Mouse (Mus musculus) ZHBTc4 (cell line): ENCODE data around the gene Arvcf.

Source experiments
- DNase-seq: peaks from one replicate; pipeline ENCODE4 v3.0.0-alpha.2; 2011; ENCODE audit warnings: low read depth, low spot score

The Arvcf gene

DNA sequence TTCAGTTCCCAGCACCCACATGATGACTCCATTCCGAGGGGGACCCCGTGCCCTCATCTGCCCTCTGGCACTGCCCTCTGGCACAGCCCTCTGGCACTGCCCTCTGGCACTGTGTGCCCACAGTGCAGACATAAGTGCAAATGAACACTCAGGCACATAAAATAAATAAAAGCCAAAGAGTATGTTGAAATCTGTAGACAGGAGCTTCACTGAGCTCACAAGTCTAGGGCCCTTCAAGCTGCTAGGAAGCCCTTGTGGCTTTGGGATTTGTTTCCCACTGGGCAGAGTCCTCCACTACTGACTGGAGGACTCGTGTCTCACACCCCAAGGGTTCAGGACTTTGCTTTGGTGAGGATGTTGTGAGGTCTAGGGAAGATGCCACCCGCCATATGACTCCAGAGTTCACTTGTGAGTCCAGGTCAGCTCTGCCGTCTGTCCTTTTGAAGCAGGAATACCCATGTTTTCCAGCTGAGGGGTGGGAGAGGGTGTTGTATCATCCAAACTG is 80.1 kb downstream of the Arvcf start:
- no peak for DNase-seq

GRCm38 (mm10) chr16:18428516-18429042 is 80.6 kb downstream of the Arvcf start:
- no peak for DNase-seq

- no peak for DNase-seq
Measured at GRCm38 (mm10) chr16:18429641-18430040, 81.7 kb downstream of the Arvcf start.

DNA sequence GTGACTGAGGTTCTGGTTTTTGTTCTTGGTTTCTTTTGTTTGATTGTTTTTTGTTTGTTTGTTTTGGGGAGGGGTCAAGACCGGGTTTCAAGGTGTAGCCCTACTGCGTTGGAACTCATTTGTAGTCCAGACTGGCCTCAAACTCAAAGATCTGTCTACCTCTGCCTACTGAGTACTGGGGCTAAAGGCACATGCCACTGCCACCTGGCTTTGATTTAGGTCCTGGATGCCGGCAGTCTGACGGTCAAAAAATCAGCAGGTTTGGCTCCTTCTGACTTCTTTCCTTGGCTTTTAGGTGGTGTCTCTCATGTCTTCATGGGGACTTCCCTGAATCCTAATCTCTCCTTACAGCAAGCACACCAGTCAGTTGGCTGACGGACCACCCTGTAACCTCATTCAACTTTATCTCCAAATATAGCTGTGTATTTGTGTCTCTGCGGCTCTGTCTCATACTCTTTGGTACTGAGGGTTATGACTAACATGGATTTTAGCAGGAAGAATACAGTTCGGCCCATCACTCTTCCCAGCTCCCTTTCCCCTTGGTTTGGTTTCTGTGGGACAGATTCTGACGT is 82.7 kb downstream of the Arvcf start:
- DNase-seq: no peak

DNA sequence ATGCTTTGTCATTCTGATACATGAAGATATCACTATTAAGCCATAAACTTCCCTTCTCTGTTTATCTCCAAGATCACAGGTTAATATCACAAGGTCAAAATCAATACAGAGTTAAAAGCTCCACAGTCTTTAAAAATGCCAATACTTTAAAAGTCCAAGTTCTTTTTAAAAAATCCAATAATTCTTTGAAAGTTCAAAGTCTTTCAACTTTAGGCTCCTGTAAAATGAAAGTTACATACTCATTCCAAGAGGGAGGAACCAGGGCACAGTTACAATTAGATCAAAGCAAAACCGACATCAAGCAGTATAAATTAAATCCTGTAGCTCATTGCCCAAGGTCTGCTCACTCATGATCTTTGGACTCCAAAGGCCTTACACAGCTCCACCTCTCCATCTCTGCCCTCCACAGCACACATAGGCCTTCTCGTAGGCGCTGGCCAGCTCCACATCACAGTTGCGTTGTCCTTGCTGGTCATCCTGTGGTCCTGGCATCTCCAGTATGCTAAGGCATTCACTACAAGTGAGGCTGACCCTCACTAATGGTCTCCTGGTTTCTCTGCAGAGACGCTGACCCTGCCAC is 85.4 kb downstream of the Arvcf start:
- no peak for DNase-seq

- DNase-seq: no peak
Measured at GRCm38 (mm10) chr16:18436128-18436527, 88.1 kb downstream of the Arvcf start.

DNA sequence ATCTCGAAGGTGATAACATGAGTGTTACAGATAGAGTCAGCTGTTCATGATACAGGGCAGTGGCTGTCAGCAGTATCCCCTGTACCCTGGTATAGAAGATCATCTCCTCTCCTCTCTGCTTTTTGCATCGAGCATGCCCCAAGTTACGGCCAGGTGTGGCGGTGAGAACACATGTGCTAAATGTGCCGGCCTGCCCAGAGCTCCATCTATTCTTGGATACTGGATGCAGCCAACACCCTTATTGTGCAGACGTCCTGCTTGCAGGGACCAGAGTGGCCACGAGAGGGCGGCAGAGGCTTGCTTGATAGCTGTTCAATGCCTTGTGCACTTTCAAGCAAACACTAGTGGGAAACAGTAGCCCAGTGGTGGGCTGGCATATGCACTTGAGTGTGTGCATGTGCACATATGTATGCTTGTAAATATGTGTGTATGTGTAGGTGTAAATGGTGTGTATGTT is 95.4 kb downstream of the Arvcf start:
- DNase-seq: peak; percentile 90

DNA sequence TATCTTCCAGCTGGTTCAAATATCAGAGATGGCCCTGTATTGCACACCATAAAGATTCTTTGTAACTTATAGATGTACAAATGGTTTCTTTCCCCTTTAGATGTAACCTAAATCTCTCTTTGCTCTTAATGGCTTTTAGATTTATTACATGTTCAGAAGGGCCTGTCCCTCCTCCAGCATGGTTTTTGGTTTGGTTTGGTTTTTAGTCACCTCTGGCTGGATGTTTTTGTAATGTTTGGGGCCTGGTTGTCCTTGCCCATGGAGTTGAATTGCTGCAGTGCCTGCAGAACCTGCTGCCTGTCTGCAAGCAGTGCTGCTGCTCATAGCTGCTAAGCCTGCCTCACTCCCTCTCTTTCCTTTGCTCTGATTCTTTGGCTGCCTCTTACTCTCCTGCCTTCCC is 99.3 kb downstream of the Arvcf start:
- no peak for DNase-seq

- no peak for DNase-seq
Measured at GRCm38 (mm10) chr16:18448104-18448503, 100.1 kb downstream of the Arvcf start.

- DNase-seq: no peak
Measured at GRCm38 (mm10) chr16:18449005-18449404, 101.0 kb downstream of the Arvcf start.

DNA sequence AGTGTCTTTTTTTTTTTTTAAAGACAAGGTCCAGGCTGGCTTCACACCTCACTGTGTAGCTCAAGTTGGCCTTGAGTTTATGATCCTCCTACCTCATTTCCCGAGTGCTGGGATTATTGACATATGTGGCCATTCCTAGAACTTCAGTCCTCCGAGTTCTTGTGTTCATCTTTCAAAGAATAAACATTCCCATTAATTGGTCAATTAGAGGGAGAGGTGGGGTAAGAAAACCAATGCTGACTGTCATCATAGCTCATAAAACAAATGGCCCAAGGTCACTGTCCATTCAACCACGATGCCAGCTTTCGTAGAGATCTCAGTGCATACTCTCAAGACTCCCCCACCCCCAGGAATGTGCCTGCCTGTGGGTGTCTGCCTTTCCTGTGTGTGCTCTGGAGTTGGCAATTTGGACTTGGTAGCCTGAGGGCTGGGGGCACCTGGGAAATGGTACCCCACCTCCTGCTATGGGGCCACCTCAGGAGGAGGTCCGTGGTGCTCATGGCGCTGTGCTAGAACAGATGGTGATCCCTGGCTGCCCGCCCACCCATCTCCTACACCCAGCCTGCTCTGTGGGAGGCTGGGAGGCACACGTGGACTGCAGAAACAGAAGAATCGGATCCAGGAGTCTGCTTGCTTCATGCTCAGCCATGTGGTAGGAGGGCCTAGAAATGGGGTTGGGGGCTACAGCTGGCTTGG is 103.7 kb downstream of the Arvcf start:
- DNase-seq: no peak

- DNase-seq: no peak
Measured at GRCm38 (mm10) chr16:18452361-18452862, 104.4 kb downstream of the Arvcf start.

DNA sequence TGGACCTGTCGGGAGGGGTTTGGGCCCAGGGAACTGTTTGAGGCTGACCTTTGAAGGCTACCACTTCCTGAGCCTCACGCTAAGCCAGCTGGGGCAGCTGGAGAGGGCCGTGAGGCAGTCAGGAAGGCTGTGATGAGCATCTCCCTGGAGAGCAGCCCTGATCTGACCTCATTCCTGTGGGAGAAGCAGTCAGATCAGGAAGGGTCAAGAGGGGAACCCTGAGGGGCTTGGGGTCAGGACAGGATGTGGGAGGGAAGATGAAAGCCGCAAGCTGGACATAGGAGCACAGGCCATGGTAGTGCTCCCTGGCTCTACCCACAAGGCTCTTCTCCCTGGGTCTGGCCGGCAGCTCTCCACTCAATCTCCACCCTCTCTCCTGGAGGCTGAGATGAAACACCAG is 105.9 kb downstream of the Arvcf start:
- no peak for DNase-seq

DNA sequence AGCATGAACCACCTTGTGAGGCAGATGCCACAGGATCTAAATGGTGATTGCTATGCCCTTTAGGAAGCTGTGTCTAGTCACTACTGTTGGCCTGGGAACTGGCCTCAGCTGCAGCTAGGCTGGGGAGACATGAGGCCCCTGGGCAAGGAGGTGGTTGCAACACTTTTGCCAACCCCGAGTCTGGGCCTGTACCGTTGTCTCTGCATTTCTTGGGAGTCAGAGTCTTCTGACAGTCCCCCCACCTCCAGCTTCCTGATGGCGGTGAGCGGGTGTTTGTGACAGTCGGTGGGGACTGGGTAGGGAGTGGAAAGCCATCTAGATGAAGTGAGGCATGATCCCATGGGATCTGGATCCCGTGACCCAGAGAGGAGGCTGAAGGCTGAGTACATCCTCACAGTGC is 107.4 kb downstream of the Arvcf start:
- no peak for DNase-seq
